Mouse (Mus musculus) right cerebral cortex, postnatal 25 days (tissue): ENCODE data around the gene Sephs2.
"Not testable (repeated sequence)": the region's sequence is repeated elsewhere in the genome, so short reads cannot be mapped to it uniquely, and the experiment has no call there.

Experiments
- DNase-seq: peaks from one replicate; pipeline ENCODE4 v3.0.0; 2022

Gene Sephs2

GRCm38 (mm10) chr7:127270256-127270655 is 3.6 kb downstream of the Sephs2 start:
- DNase-seq, result no peak

DNA sequence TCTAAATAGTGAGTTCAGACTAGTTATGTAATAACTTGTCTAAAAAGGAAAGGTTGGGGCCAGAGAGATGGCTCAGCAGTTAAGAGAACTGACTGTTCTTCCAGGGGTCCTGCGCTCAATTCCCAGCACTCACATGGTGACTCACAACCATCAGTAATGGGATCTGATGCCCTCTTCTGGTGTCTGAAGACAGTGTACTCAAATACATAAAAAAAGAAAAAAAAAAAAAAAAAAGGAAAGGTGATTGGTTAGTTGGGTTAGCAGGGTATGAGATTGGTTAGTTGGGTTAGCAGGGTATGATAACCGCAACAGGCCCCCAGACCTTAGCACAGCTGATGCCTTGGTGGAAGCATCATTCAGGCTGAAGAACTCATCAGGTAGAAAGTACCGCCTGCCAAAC is 10.3 kb downstream of the Sephs2 start:
- no peak for DNase-seq

DNA sequence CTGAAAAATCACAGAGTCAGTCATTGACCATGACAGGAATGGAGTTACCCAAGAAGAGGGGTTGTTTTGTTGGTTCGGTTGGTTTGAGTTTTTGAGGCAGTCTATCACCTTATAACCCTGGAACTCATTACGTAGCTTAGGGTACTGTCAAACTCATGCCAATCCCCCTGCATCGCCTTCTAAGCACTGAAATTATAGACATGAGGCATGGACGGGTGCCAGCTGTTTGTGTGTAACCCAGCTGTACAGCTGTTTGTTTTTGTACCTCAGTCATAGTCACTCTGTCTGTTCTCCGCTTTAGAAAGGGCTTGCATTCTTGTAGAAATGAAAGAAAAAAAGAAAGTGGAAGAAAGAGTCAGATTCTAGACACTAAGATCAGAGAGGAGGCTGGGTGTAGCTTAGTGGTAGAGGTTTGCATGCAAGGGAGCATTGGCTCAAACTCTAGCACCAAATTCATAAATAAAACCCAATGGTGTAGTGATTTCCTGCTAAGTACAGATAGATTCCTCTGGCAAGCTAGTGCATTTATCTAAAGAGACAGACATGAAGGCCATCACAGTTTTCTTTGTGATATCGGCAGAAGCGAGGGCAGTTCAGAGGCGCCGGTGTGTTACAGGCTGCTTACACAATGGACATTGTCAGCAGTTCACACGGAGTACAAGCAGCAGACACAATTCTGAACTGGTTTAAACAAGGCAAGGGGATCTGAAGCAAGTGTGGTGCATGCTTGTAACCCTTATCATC is 11.5 kb downstream of the Sephs2 start:
- DNase-seq, result no peak

GRCm38 (mm10) chr7:127260309-127261111 is 13.3 kb downstream of the Sephs2 start, which contains the start of gene Dctpp1:
Gene Dctpp1, minus strand, starts transcription at chr7:127260709.
- DNase-seq, result peak; percentile 98

DNA sequence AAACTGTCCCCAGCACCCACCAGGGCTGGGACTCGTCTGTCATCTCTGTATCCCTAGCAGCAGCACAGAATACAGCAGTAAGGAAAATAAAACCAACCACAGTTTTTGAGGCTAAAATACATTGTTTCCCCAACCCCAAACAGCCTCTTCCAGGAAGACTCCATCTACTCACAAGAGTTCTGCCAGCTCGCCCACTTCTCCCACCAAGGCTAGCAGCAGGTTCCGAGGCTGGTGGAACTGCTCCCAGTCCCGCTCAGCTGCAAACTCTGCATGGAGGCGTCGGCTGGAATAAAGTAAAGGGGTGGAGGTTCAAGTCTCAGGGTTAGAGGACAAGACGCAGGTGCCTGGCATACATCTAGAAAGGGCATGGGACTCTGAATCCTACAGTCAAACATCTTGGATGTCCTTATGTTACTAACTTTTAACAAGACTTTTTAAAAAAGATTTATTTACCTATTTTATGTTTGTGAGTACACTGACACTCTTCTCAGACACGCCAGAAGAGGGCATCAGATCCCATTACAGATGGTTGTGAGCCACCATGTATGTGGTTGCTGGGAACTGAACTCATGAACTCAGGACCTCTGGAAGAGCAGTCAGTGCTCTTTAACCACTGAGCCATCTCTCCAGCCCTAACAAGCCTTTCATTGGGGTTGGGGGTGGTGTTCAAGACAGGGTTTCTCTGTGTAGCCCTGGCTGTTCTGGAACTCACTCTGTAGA is 14.5 kb downstream of the Sephs2 start:
- no peak for DNase-seq

DNA sequence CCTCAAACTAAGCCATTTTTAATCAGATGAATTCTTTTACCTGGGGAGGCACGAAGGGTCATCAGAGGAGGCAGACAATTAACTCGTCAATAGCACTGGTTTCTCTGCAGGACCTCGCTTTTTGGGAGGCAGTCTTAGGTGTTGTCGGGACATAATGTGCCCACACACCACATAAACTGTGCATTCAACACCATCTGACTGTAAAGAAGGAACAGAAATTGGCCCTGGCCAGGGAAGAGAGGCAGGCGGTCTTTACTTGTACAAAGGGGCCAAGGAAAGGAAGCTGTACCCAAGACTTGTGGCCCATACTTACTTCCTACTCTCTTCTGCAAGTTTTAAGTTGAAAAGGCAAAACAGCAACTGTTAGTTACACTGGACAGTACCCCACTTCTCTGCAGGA is 17.3 kb downstream of the Sephs2 start:
- no peak for DNase-seq

GRCm38 (mm10) chr7:127255965-127256364 is 17.9 kb downstream of the Sephs2 start:
- DNase-seq, result no peak

DNA sequence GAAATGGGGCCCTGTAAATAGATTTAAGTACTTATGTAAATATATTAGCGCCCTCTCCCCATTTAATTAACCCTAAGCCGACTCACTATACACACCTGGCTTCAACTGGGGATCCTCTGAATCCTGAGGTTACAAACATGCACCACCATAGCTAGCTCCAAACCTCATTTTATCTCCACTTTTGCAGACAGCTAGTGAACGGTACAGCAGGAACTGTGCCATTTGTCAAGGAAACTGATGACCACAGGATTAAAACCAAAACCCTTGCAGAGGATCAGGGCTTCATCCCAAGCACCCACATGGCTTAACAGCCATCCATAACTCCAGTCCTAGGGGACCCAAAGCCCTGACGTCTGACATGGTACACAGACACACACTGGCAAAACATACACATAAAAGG is 18.8 kb downstream of the Sephs2 start:
- no peak for DNase-seq

DNA sequence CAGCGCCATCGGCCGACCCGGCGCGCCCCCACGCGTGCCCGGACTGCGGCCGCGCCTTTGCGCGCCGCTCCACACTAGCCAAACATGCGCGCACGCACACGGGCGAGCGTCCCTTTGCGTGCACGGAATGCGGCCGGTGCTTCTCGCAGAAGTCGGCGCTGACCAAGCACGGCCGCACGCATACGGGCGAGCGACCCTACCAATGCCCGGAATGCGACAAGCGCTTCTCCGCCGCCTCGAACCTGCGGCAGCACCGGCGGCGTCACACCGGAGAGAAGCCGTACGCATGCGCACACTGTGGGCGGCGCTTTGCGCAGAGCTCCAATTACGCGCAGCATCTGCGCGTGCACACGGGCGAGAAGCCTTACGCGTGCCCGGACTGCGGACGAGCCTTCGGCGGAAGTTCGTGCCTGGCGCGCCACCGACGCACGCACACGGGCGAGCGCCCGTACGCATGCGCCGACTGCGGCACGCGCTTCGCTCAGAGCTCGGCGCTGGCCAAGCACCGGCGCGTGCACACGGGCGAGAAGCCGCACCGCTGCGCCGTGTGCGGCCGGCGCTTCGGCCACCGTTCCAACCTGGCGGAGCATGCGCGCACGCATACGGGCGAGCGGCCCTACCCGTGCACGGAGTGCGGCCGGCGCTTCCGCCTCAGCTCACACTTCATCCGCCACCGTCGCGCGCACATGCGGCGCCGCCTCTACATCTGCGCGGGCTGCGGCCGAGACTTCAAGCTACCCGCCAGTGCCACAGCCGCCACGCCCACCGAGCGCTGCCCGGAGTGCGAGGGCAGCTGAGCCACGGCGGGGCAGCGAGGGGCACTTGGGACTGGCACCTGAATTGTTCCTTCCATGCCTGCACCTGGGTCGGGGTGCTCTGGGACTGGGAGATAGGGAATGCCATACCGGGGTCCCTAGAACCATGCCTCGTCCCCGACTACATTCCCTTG is 19.8 kb downstream of the Sephs2 start:
- DNase-seq, result peak; percentile 96

DNA sequence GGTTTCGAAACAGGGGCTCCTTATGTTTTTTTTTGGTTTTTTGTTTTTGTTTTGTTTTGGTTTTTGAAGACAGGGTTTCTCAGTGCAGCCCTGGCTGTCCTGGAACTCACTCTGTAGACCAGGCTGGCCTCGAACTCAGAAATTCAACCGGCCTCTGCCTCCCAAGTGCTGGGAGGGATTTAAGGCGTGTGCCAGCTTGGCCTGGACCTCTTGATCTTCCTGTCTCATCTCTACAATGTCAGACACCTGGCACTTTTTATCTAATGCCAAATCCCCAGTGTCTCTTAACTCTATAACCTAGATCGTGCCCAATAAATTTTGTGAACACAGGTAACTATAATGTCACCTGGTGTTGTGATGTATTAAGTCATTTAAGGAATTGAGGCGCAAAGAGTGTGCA is 20.5 kb downstream of the Sephs2 start:
- DNase-seq, result no peak

GRCm38 (mm10) chr7:127252414-127252813 is 21.4 kb downstream of the Sephs2 start:
- no peak for DNase-seq

- DNase-seq, result not testable (repeated sequence)
Measured at GRCm38 (mm10) chr7:127250511-127250910, 23.3 kb downstream of the Sephs2 start.

DNA sequence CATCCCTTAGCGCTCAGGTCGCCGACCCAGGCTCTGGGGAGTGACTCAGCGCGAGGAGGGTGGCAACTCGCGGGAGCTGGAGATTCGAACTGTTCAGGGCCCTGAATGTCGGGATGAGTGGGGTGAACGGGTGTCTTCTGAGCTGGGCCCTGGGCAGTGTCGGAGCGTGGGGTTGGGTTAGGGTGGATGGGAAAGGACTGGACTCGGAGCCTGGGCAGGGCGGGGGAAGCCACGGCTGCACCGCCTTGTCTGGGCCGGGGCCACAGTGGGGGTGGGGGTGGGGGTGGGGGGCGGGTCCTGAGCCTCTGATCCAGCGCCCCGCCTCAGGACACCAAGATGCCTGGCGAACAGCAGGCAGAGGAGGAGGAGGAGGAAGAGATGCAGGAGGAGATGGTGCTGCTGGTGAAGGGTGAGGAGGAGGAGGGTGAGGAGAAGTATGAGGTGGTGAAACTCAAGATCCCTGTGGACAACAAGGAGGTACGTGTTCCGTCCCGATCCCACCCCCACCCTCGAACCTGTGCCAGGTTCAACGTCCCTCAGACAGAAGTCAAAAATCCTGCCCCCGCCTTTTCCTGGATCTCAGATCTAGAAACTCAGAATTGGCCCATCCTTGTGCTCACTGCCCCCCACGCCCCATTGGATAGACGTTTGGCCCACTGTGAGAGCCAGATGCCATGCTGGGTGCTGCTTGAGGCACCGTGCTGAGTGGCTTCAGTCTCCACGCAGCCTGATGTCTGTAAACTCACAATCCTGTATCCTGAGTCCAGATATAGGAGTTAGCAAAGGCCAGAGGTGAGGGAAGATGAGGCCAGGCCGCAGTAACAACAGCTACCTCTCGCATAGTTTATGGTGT is 29.0 kb downstream of the Sephs2 start:
- no peak for DNase-seq

DNA sequence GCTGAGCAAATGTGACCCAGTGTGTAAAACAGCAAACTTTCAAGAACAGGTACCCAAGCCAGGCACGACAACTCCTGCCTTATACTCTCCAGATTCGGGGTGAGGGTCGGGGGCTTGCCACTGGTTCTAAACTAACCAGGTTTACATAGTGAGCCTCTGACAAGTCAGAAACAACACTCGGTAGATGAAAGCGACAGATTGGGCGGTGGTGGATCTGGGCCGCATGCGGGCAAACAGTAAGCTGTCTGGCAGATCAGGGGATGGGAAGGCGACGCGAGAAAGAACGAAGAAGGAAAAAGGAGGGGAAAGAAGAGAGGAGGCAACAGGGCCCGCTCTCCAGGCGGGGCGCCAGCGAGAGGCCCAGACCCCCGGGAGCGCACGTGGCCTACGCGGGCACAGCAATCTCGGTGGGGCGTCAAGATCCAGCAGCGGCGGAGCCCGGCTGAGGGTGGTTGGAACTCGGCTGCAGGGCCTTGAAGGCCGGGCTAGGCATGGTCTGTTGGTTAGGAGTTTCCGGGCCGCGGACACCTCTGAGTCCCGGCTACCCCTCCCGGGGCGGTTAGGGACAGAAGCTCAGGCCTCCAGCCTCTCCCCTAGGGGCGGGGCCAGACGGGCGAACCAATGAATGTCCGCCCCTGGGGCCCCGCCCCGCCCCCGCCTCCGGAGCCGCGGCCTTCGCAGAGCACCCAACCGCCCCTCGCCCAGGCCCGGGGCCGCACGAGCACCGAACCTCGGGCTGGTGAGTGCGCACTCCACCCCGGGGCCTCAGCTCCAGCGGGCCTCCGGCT is 29.8 kb downstream of the Sephs2 start, which contains the start of gene Zfp771:
Zfp771 (plus strand) TSS at position 405 of the 788 bp plus-strand sequence.
- DNase-seq, result peak; percentile 94

DNA sequence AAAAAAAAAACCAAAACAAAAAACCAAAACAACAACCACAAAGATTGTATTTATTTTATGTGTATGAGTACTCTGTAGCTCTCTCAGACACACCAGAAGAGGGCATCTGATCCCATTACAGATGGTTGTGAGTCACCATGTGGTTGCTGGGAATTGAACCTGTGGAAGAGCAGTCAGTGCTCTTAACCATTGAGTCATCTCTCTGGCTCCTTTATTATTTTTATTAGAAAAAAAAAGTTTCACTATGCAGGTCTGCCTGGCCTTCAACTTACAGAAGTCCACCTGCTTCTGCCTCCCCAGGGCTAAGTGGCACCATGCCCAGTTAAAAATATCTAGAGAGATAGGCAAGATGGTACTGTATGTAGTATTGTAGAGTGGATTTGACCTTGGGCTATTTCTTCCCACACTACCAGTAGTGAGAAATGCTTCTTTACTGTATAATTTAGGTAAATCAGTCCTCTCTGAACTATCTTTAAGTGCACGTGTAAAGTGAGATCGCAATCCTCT is 30.4 kb downstream of the Sephs2 start:
- DNase-seq, result no peak

DNA sequence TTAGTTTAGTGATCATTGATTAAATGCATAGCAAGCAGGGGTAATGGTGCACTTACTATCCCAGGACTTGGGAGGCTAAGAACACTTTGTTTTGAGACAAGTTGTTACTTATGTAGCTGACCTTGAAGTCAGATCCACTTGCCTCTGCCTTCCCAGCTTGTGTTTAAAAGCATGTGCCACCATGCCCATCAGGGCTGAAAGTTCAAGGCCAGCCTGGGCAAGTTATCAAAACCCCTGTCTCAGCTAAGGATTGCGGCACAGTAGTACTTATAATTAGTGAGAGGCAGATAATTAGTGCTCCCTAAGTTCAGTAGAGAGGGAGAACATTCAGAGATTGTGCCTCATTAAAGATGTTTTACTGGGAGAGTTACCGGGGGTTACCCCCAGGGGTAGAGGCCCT is 39.1 kb downstream of the Sephs2 start:
- DNase-seq, result no peak

DNA sequence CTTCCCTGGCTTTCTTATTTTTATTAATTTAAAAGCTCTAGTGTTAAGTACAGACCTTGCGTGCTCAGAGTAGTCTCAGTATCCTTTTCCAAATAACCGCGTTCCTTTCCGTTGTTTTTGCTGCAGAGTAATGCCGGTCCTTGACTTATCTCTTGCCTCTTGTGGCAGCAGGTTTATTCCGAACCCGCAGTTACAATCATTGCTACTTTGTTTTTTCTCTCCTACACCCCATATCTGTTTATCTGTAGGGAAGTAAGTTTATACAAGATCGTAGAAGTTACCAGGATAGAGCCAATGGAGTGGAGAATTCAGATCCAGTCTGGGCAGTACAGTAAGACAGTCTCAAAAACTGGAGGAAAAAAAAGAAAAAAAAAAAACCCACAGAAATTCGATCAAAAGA is 40.1 kb downstream of the Sephs2 start:
- no peak for DNase-seq

GRCm38 (mm10) chr7:127233368-127233749 is 40.5 kb downstream of the Sephs2 start:
- no peak for DNase-seq

DNA sequence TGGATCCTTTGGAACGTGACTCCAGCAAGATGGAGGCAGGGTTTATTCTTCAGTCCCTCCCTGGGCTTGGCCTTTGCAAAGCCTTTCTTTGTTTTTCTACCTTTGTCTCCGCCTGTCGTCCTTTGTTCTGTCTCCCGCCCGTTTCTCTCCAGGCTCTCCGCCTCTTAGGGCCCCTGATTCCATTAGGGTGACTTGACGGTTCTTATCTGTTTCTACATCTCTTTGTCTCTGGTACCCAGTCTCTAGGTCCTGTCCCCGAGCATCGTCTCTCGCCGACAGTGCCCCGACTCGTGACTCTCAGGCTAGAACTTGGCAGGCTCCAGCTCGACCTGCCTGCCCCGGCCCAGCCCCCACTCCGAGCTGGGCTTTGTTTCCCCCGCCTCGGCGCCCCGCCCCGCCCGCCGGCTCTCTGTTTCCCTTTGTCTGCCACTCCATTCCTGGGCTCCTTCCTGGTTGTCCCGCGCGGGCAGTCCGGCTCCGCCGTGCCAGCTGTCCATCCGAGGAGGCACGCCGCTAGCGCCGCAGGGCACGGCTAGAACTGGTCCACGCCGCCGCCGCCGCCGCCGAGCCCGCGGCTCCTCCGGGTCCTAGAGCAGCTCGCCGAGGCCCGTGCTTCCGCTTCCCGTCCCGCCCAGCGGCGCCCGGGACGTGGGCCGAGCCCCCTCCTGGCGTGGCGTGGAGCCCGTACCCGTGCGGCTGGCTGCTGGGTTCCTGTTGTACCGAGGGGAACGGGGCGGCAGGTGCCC is 41.1 kb downstream of the Sephs2 start, which contains the start of the genes Zfp553 and Sept1:
Zfp553 (plus strand) TSS at position 440 of the 746 bp plus-strand sequence.
Sept1 (minus strand) TSS at position 509 of the 746 bp plus-strand sequence.
- peak; percentile 89 for DNase-seq
